Mouse (Mus musculus): ENCODE data around the gene Zfand3.

Gene Zfand3

GRCm38 (mm10) chr17:30228439-30229215, 224.1 kb downstream of the Zfand3 start:
- no peak for DNase-seq (ENCODE audit: low read depth)

DNA sequence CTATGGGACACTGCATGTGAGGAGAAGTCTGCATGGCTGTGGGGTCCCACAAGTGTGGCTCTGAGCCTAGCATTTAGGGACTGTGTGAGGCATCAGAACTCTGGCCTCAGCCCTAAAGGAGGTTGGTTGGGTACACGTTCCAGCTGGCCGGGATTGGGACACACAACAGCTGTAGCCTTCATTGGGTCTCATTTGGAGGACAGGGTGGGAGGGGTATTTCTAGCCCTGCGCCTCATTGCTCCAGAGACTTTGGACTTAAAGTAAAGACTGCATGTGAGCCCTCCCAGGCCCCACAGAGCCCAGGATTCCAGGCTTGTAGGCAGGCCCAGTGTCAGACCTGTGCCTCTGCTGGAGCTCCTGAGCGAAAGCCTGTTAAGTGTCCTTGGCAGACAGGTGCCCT, 225.9 kb downstream of the Zfand3 start:
- no peak for DNase-seq (ENCODE audit: low read depth)

GRCm38 (mm10) chr17:30231483-30231882, 226.9 kb downstream of the Zfand3 start:
- DNase-seq (ENCODE audit: low read depth), result no peak

DNA sequence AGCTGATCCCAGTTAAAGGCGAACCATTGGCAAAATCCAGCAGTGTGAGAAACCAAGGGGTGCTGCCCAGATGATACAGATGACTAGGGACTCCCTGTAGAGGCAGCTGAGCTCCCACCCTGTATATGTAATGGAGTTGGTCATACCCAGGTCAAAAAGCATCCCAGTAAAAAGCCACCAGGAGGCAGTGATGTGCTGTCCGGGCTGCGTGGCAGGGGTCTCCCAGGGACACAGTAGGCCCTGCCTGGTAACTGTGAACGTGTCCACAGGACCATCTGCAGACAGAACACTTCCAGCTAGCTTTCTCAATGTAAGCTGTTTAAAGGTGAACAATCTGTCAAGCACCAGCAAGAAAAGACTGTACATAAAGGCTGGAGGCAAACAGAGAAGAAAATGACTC, 228.2 kb downstream of the Zfand3 start:
- no peak for DNase-seq (ENCODE audit: low read depth)

DNA sequence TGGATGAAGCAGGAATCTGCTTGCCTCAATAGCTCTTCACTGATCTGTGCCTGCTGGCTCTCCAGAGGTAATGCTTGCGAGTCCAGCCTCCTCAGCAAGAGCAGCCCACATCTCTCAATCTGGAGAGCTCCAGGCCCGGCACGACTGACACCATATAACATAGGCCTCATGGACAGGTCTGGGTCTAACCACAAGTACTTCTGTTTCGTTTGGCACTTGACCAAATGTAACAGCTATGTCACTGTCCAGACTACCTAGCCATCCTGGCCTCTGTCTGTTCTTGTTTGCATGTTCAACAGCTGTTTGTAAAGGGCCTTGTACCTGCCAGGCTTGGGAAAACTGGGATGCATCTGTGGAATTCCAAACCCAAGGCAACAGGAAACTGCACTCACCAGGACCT, 230.8 kb downstream of the Zfand3 start:
- DNase-seq (ENCODE audit: low read depth), result no peak

GRCm38 (mm10) chr17:30236611-30237010, 232.1 kb downstream of the Zfand3 start:
- DNase-seq (ENCODE audit: low read depth), result no peak

DNA sequence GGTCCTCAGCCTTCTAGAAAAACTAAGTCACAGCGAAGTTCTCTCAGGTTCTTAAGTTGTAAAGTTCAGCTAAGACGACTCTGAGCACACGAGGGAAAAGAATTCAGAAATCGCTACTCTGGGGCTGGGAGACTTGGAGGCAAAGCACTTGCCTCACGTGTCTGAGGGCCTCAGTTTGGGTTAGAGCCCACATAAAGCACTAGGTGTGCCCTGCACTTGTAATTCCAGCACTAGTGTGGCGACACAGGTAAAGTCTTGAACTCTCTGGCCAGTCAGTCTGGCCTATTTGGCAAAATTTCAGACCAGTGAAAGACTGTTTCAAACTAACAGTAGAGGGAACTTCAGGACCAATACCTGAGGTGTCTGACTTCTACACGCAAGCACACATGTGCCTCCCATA, 233.1 kb downstream of the Zfand3 start:
- DNase-seq (ENCODE audit: low read depth), result no peak

GRCm38 (mm10) chr17:30239458-30239857, 234.9 kb downstream of the Zfand3 start:
- DNase-seq (ENCODE audit: low read depth), result peak; percentile 47

GRCm38 (mm10) chr17:30240659-30241058, 236.1 kb downstream of the Zfand3 start:
- DNase-seq (ENCODE audit: low read depth), result no peak

GRCm38 (mm10) chr17:30241061-30241460, 236.5 kb downstream of the Zfand3 start:
- DNase-seq (ENCODE audit: low read depth), result no peak

DNA sequence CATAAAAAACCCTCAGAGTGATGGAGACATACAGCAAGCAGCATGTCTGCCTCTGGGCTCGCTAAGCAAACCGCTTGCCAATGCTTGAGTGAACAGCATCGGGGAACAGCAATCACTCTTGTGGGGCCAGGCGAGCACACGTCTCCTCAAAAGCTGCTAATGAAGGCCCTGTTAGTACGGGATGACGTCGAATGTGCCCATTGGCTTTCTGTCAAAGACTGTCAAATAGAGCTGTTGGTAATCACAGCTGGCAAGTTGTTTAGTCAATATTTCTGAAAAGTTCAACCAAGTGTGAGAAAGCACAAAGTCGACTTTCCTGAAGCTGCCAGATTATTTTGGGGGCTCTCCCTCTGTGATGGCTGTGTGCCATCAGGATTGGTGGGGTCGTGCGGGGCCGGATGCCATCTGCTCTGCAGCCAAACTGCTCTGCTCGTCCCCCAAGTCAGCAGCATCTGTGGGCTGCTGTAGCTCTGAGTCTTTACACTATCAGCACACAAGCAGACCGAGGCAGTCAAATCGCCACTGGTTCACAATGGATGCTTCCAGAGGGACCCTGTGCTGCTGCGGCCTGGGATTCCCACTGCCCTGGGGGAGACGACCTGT, 237.3 kb downstream of the Zfand3 start:
- peak; percentile 42 for DNase-seq (ENCODE audit: low read depth)

GRCm38 (mm10) chr17:30242647-30243046, 238.1 kb downstream of the Zfand3 start:
- DNase-seq (ENCODE audit: low read depth), result no peak

DNA sequence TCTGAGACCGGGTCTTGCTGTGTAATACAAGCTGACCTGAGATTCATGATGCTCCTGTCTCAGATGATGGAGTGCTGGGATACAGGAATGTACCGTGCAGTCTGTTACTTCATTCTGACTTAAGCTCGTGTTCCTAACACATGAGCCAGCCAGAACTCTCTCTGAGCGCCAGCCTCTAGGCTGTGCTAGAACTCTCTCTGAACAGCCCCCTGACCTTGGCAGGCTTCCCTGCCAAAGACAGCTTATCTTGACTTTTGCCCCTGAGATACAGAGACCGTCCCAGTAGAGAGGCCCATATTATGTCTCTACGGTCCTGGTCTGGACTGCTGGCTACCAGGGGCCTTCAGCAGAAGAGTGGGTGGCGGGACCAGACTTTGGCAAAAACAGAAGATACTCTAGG, 239.0 kb downstream of the Zfand3 start:
- peak; percentile 34 for DNase-seq (ENCODE audit: low read depth)

DNA sequence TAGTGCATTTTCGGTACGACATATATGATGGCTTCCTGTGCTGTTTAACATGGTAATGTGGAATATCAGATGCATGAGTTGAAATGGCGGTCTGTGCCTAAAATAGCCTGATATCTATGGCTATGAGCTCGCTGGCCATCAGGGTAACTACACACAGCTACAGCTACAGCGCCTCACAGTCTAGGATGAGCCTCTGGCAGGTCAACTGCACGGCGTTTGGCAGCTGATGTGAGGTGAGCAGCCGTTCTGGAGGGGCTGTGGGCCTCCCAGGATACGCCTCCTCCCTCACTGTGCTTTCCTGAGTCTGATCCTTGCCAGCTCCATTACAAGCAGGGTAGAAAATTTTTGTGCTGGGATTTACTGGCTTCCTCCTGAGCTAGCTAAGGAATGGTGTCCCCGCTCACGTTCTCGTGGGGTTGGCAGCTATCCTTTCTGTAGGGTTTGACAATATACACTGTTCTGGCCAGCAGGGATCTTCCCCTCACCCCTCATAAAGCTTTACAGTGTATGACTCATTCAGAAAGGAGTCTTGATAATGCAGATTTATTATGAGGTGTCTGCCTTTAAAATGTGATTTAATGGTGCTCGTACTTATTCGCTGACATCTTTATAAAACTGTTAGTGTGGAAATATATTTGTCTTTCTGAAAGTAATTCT, 240.2 kb downstream of the Zfand3 start:
- DNase-seq (ENCODE audit: low read depth), result no peak

- DNase-seq (ENCODE audit: low read depth), result no peak
These were observed 240.8 kb downstream of the Zfand3 start for GRCm38 (mm10) chr17:30245308-30245706.

DNA sequence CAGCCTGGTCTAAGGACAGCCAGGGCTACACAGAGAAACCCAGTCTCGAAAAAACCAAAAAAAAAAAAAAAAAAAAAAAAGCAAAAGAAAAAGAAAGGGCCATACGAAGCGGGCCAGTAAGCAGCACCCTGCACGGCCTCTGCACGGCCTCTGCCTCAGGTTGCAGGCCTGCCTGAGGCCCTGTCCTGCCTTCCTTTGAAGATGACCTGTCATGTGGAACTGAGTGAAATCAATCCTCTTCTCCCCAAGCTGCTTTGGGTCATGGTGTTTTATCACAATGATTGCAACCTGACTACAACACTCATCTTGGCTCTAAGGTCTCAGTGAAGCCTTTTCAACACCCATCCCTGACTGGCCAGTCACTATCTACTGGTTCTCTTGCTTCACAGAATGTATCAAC, 248.5 kb downstream of the Zfand3 start:
- DNase-seq (ENCODE audit: low read depth), result no peak

- no peak for DNase-seq (ENCODE audit: low read depth)
These were observed 249.4 kb downstream of the Zfand3 start for GRCm38 (mm10) chr17:30253924-30254323.

DNA sequence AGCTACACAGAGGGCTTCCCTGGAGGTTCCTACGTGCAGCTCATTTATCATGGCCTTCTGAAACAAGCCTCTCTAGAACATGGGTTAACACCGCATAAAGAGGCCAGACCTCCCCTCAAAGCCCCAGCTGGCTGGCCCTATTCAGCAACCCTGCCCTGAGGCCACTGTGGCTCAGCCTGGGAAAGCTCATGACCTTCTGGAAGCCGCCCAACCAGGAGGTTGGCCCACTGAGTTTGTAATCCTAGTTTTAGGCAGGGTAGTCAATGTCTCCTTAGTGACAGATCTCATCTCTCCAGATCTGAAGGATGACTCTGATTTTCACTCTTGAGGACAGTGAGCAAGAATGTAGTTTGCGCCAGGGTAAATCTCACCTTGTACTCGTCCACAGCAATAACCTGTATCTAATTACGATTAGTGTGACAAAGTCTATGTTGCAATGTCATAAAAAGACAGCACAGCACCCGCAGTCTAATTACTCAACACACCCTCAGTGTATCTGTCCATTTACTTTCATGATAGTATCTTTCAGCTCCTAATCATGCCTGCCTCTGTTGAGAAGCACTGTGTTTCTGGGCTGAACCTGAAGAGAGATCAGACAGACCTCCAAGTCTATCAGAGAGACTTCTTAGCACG, 251.5 kb downstream of the Zfand3 start:
- no peak for DNase-seq (ENCODE audit: low read depth)

DNA sequence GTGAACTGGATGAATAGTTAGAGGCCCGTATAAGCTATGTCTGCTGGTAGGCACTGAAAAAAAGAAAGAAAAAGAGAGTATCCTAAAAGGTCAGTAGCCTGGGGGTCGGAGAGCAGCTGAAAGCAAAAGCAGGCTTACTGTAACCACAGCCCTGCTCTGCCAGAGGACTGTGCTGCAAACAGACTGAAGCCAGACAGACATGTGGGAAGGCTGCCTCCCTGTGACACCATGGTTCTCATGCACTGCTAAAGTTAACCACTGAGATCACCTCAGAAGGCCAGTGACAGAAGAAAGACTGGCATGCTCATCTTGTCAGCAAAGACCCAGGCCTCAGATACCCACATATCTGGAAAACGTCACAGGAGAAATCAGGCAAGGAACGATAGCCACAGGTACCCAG, 253.9 kb downstream of the Zfand3 start:
- no peak for DNase-seq (ENCODE audit: low read depth)

GRCm38 (mm10) chr17:30259938-30260337, 255.4 kb downstream of the Zfand3 start:
- DNase-seq (ENCODE audit: low read depth), result no peak

Data from NIH3T3 (cell line).